Mouse (Mus musculus) C2C12 (cell line): ENCODE results near the gene Prune1. TPM values are rescaled to one million over a fixed set of nuclear protein-coding genes. Genes with fewer than 3 reads are reported as not detected.

Experiments used
- H3K27me3 ChIP-seq: one replicate; pipeline ENCODE4 v1.6.1; 2011; ENCODE audit not compliant: control insufficient read depth, insufficient read depth, insufficient read length
- H3K36me3 ChIP-seq: one replicate; pipeline ENCODE4 v1.6.1; 2011; ENCODE audit not compliant: control insufficient read depth, insufficient read depth
- H3K4me3 ChIP-seq: one replicate; pipeline ENCODE4 v1.5.1; 2011; ENCODE audit warnings: mild to moderate bottlenecking, control low read depth; ENCODE audit not compliant: poor library complexity, insufficient read depth, severe bottlenecking
- H3K79me2 ChIP-seq: one replicate; pipeline ENCODE4 v1.6.1; 2011; ENCODE audit not compliant: control insufficient read depth, insufficient read depth
- H3K79me3 ChIP-seq: one replicate; pipeline ENCODE4 v1.6.1; 2011; ENCODE audit warnings: low read depth, control low read depth
- H3ac ChIP-seq: one replicate; pipeline ENCODE3; 2011; ENCODE audit warnings: low read depth; ENCODE audit not compliant: control insufficient read depth, insufficient read length
- CEBPB ChIP-seq: IDR thresholded peaks from one replicate; pipeline ENCODE4 v1.6.1; 2011; ENCODE audit warnings: low read depth, mild to moderate bottlenecking, control low read depth, moderate library complexity
- CTCF ChIP-seq: IDR thresholded peaks from one replicate; pipeline ENCODE4 v1.5.1; 2011; ENCODE audit not compliant: control insufficient read depth, insufficient read depth, insufficient read length
- FOSL1 ChIP-seq: IDR thresholded peaks from one replicate; pipeline ENCODE4 v1.8.0; 2011; ENCODE audit warnings: mild to moderate bottlenecking, low read length; ENCODE audit not compliant: poor library complexity, insufficient read depth, severe bottlenecking
- MAX ChIP-seq: IDR thresholded peaks from one replicate; pipeline ENCODE4 v1.6.1; 2011; ENCODE audit warnings: mild to moderate bottlenecking, control low read depth
- MYOD1 ChIP-seq: IDR thresholded peaks from one replicate; pipeline ENCODE4 v1.6.1; 2011; ENCODE audit warnings: low read depth; ENCODE audit not compliant: control insufficient read depth, insufficient read length
- MYOG ChIP-seq: IDR thresholded peaks from one replicate; pipeline ENCODE4 v1.6.1; 2011; ENCODE audit not compliant: control insufficient read depth, insufficient read length; ENCODE audit errors: extremely low read depth
- USF1 ChIP-seq: IDR thresholded peaks from one replicate; pipeline ENCODE4 v1.6.1; 2011; ENCODE audit warnings: low read depth, mild to moderate bottlenecking, control low read depth, moderate library complexity
- polyA plus RNA-seq: library from polyadenylated mRNA; unstranded; fragments of >200 nt; fragmentation: generic; extraction: Trizol; gene quantifications from one replicate; pipeline ENCODE4 v1.2.1, GENCODE M21; 2012; ENCODE audit warnings: missing spikeins

Gene Prune1
- polyA plus RNA-seq, 1 experiment, result 16.1 TPM

DNA sequence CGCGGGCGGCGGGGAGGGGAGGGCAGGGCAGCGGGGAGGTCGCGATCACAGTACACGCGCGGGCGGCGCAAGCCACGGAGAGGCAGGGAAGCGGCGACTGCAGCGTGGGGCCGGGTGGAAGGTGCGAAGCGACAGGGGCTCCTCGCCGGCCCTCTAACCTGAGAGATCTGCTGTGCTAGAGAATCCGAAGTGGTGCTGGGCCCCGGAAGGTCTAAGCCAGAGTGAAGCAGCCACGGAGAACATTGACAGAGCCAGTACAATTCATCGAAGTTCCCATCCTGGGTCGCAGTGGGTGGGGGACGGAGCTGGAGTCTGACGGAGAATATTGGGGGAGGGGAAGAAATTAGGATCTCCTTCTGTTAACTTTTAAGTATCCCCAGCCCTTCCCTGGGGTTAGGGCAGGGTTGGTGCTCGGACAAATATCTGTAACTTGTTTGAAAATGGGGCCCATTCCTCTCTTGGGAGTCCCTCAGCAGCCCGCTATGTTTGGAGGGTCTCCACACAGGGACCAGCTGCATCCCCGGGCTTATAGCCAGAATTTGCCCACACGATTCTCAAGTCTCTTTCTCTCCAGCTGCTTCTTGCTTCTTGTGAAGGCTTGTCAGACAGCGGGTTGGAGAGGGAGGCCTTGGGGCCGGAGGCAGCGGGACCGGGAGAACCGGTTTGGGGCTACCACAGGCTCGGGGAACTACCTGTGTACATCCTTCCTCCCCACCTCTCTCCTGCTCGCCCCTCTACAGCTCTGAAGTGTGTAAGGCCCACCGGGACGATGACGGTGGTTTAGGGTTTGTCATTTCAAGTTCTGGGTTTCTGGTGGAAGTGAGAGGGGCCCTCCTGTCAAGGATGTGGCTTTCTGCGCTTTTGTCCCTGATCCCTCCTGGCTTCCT, 52.7 kb downstream of the Prune1 start:
- peak overlapping the region; percentile 69 for H3K4me3 ChIP-seq
- H3ac ChIP-seq, result peak overlapping the region; percentile 87
- peaks cover 99% of the 10 kb centered on the region for H3K79me2 ChIP-seq
- no peaks in the 10 kb centered on the region for H3K27me3 ChIP-seq
- TF ChIP-seq MYOG (no peak), FOSL1 (no peak), MYOD1 (no peak), CEBPB (no peak), CTCF (no peak), USF1 (no peak), MAX (no peak)
- peaks cover 47% of the 10 kb centered on the region for H3K36me3 ChIP-seq
- peaks cover 78% of the 10 kb centered on the region for H3K79me3 ChIP-seq

GRCm38 (mm10) chr3:95228148-95228893, 53.6 kb downstream of the Prune1 start, which contains the start of gene Cdc42se1:
Cdc42se1 (plus strand) TSS chr3:95228732.
- no peaks in the 10 kb centered on the region for H3K27me3 ChIP-seq
- H3K79me3 ChIP-seq, result peaks cover 83% of the 10 kb centered on the region
- H3ac ChIP-seq, result peak within 1 kb of the TSS; percentile 87
- peak within 1 kb of the TSS; percentile 69 for H3K4me3 ChIP-seq
- H3K36me3 ChIP-seq, result peaks cover 47% of the 10 kb centered on the region
- TF ChIP-seq USF1 (no peak), CEBPB (peak; percentile 88), CTCF (no peak)
- H3K79me2 ChIP-seq, result peaks cover 99% of the 10 kb centered on the region

DNA sequence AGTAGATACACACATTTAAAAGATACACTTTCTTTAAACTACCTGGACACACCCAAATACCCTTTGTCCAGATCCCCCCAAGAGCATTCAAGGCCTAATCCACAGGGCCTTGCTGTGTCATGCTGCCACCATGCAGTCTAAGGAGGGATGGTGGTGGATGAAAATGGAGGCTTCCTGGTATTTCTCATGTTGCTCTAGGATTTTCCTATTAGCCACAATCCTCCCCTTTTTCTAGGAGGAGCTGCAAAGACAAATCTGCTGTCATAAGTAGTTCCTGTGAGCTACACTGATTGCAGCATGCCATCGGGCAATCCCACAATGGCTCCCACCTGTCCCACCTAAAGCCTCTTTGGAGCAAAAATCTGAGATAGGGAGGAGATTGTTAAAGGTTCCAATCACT, 54.7 kb downstream of the Prune1 start:
- peaks cover 46% of the 10 kb centered on the region for H3K36me3 ChIP-seq
- peak overlapping the region; percentile 61 for H3ac ChIP-seq
- no peaks in the 10 kb centered on the region for H3K27me3 ChIP-seq
- peaks cover 87% of the 10 kb centered on the region for H3K79me3 ChIP-seq
- TF ChIP-seq MAX, result peak; percentile 70
- TF ChIP-seq MYOG, result no peak
- H3K4me3 ChIP-seq, result peak overlapping the region; percentile 69
- H3K79me2 ChIP-seq, result peaks cover 100% of the 10 kb centered on the region

GRCm38 (mm10) chr3:95224295-95224694, 57.6 kb downstream of the Prune1 start:
- Histone ChIP-seq H3K79me2 (peaks cover 94% of the 10 kb centered on the region), H3K79me3 (peaks cover 71% of the 10 kb centered on the region), H3K4me3 (no peak overlapping the region), H3K36me3 (peaks cover 70% of the 10 kb centered on the region), H3ac (no peak overlapping the region), H3K27me3 (no peaks in the 10 kb centered on the region)
- TF ChIP-seq USF1 (no peak), MYOG (no peak), CTCF (no peak), MAX (no peak), CEBPB (no peak), FOSL1 (no peak), MYOD1 (no peak)

DNA sequence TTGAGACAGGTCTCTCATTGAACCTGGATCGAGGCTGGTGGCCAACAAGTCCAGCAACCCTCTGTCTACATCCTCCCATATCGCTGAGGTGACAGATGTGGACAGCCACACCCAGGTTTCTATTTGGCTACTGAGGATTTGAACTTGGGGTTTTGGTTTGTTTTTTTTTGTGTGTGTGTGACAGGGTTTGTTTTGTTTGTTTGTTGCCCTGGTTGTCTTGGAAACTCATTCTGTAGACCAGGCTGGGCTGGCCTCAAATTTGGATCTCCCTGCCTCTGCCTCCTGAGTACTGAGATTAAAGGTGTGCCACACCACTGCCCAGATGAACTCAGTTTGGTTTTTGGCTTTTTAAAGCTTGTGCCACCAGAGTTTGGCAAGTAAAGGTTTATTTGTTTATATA, 58.8 kb downstream of the Prune1 start:
- H3K79me3 ChIP-seq, result peaks cover 65% of the 10 kb centered on the region
- H3K27me3 ChIP-seq, result no peaks in the 10 kb centered on the region
- H3K36me3 ChIP-seq, result peaks cover 75% of the 10 kb centered on the region
- H3ac ChIP-seq, result no peak overlapping the region
- TF ChIP-seq MYOG (no peak), MAX (no peak), MYOD1 (no peak), CTCF (no peak), USF1 (no peak), FOSL1 (no peak), CEBPB (no peak)
- no peak overlapping the region for H3K4me3 ChIP-seq
- H3K79me2 ChIP-seq, result peaks cover 82% of the 10 kb centered on the region
